In genomic region chr6:108843664-108844063, GRCm38 (mm10) we compare ENCODE assay signal across 17 mouse cellular contexts. TPM values are rescaled to one million over a fixed set of nuclear protein-coding genes. Genes with fewer than 3 reads are reported as not detected.
DNase-seq lines count a peak whose midpoint lies in the region; ATAC-seq and TF ChIP-seq lines count a peak whose summit lies in the region.
"Had no signal": no experiment of that assay in that cellular context is flagged by ENCODE, and none has a peak within 500 bp of the region (broad histone marks: within the 10 kb centered on the region; RNA-seq: fewer than 3 reads in every experiment).

No protein-coding gene starts in this region.

- no peaks in the 10 kb centered on the region for H3K27me3 ChIP-seq in heart, embryonic 10.5 days (ENCODE audit: insufficient read depth, poor library complexity, severe bottlenecking)
- no peaks in the 10 kb centered on the region for H3K27me3 ChIP-seq in C2C12 (ENCODE audit: control insufficient read depth, insufficient read depth, insufficient read length)
- no peaks in the 10 kb centered on the region for H3K27me3 ChIP-seq in Patski
- H3K27me3 ChIP-seq: hindbrain, embryonic 15.5 days; liver, embryonic 12.5 days; stomach, embryonic 15.5 days had no signal

- ATAC-seq in Patski, result peak; percentile 73
- ATAC-seq in granulocyte monocyte progenitor cell, adult 5-6 weeks (replicated peaks; ENCODE audit: poor library complexity, severe bottlenecking), result peak; percentile 20; the same call in 1 of the 2 replicates
- ATAC-seq: intestine, postnatal 0 days; liver, embryonic 12.5 days had no signal

- intact Hi-C loops in heart, postnatal 10 days (cut with DNase I), result no loop called here

- in situ Hi-C loops in Patski (cut with MboI; ENCODE audit: low pct_unique_long_range_greater_than_20kb), result no loop called here

- H3K4me3 ChIP-seq in heart, embryonic 10.5 days, result no peak overlapping the region
- H3K4me3 ChIP-seq in C2C12 (ENCODE audit: insufficient read depth, poor library complexity, severe bottlenecking), result no peak overlapping the region
- H3K4me3 ChIP-seq: hindbrain, embryonic 15.5 days; left cerebral cortex, adult 2 months; liver, embryonic 12.5 days; stomach, embryonic 15.5 days had no signal

- 84% methylated on average over 1 of the region's 1 CpGs for WGBS in heart, embryonic 10.5 days

- peak; percentile 20 for DNase-seq in heart, embryonic 10.5 days (ENCODE audit: low spot score)
- no peak for DNase-seq in heart, postnatal 10 days
- DNase-seq in Patski (ENCODE audit: low read depth, low spot score), result peak; percentile 37
- DNase-seq in right cerebral cortex, postnatal 25 days, result no peak
- no peak for DNase-seq in right cerebral cortex, postnatal 4 days
- no peak for DNase-seq in cerebellum, adult 8-10 months
- DNase-seq: cerebellum, postnatal 25 days; gastrocnemius, postnatal 25 days; heart, postnatal 36 days; kidney, postnatal 10 days had no signal

- no peak overlapping the region for H3ac ChIP-seq in C2C12 (ENCODE audit: control insufficient read depth, insufficient read length, low read depth)

- peaks cover 55% of the 10 kb centered on the region for H3K36me3 ChIP-seq in heart, embryonic 10.5 days
- H3K36me3 ChIP-seq in C2C12 (ENCODE audit: control insufficient read depth, insufficient read depth), result peaks cover 21% of the 10 kb centered on the region

- POLR2A ChIA-PET in Patski (lab: Charles Lee), result no interaction called here

- no peaks in the 10 kb centered on the region for H3K4me1 ChIP-seq in heart, embryonic 10.5 days
- H3K4me1 ChIP-seq: hindbrain, embryonic 15.5 days; liver, embryonic 12.5 days; stomach, embryonic 15.5 days had no signal

- CTCF ChIA-PET in Patski (lab: Charles Lee), result interaction anchor here (0.7 to 1.9 kb wide), 5 partner anchors 10 to 50 kb away, joined by 3 to 7 read pairs (median 3); no protein-coding TSS in a partner anchor

- TF ChIP-seq CTCF in C2C12 (IDR thresholded peaks at IDR 0.05; ENCODE audit: control insufficient read depth, insufficient read depth, insufficient read length) (no peak), Patski (IDR thresholded peaks at IDR 0.05) (no peak)

- H3K27ac ChIP-seq in heart, embryonic 10.5 days, result no peak overlapping the region
- H3K27ac ChIP-seq: hindbrain, embryonic 15.5 days; left cerebral cortex, adult 2 months; liver, embryonic 12.5 days; stomach, embryonic 15.5 days had no signal

- no peaks in the 10 kb centered on the region for H3K79me2 ChIP-seq in C2C12 (ENCODE audit: control insufficient read depth, insufficient read depth)

- no peaks in the 10 kb centered on the region for H3K9me3 ChIP-seq in heart, embryonic 10.5 days
- H3K9me3 ChIP-seq: hindbrain, embryonic 15.5 days; liver, embryonic 12.5 days; stomach, embryonic 15.5 days had no signal

- no peaks in the 10 kb centered on the region for H3K79me3 ChIP-seq in C2C12 (ENCODE audit: low read depth)

TF ChIP-seq in C2C12, 6 proteins besides CTCF, POLR2A, EP300 and RAD21:
- peak; percentile 84 for TF ChIP-seq CEBPB (IDR thresholded peaks at IDR 0.05; ENCODE audit: low read depth)
- TF ChIP-seq MAX (IDR thresholded peaks at IDR 0.05), result no peak
- peak; percentile 21 for TF ChIP-seq MYOD1 (IDR thresholded peaks at IDR 0.05; ENCODE audit: control insufficient read depth, insufficient read length, low read depth)
TF ChIP-seq in C2C12: peak in this region for 2.

RNA-seq across cellular contexts. Expression of gene Edem1, which starts 15.2 kb away (rescaled TPM):
- polyA plus RNA-seq in heart, embryonic 10.5 days (2016; fragmentation: Nextera tagmentation; extraction: Ambion mirVana), result 16.1 and 21.9 TPM in 2 replicates
- 10 to 100 TPM; 15.8 to 22.0 TPM for total RNA-seq in heart, postnatal 10 days (2021)
- polyA plus RNA-seq in C2C12 (2012; fragmentation: generic; extraction: Trizol), result 11.1 TPM
- polyA plus RNA-seq in Patski (2021), result 32.6 TPM
- 70.0 and 110 TPM in 2 replicates for total RNA-seq in granulocyte monocyte progenitor cell, adult 5-6 weeks (2014; fragmentation: Nextera tagmentation)
- 53.6 and 60.7 TPM in 2 replicates for total RNA-seq in granulocyte monocyte progenitor cell, adult 5-6 weeks (2017)

Comparison
In these comparisons a context has a peak if more than half of its experiments do, and no peak if none do; other contexts are left out.
1. DNase-seq: peak in heart, embryonic 10.5 days (single experiment) and Patski (single experiment); none in heart, postnatal 10 days (0 of 2), right cerebral cortex, postnatal 25 days (single experiment), right cerebral cortex, postnatal 4 days (single experiment) and cerebellum, adult 8-10 months (single experiment).